Mouse (Mus musculus) stomach, embryonic 14.5 days (tissue): ENCODE results near the gene Adgra1. TPM values are rescaled to one million over a fixed set of nuclear protein-coding genes. Genes with fewer than 3 reads are reported as not detected.
A peak's percentile ranks its signal among the peaks of the same experiment; 100 is the strongest.

Experiments
- ATAC-seq: fragments of 200-750 bp; cut with Nextera tagmentation; 2 replicates; pipeline ENCODE4 v1.8.0; 2017; ENCODE audit warnings: low read depth, moderate TSS enrichment; ENCODE audit not compliant: insufficient number of reproducible peaks, insufficient read depth, low FRiP score
- H3K27ac ChIP-seq: fragments of 300-500 bp; sonication (generic); 2 replicates; pipeline ENCODE4 v1.5.1; 2014; ENCODE audit warnings: mild to moderate bottlenecking, low read length, moderate library complexity, mixed read lengths
- H3K27me3 ChIP-seq: fragments of 300-500 bp; sonication (generic); 2 replicates; pipeline ENCODE4 v1.6.1; 2014; ENCODE audit warnings: low read length, control low read depth, mixed read lengths; ENCODE audit not compliant: control insufficient read depth, insufficient read depth
- H3K36me3 ChIP-seq: fragments of 300-500 bp; sonication (generic); 2 replicates; pipeline ENCODE4 v1.6.1; 2014; ENCODE audit warnings: mild to moderate bottlenecking, control low read depth, low read length, moderate library complexity, mixed read lengths; ENCODE audit not compliant: control insufficient read depth, insufficient read depth
- H3K4me1 ChIP-seq: fragments of 300-500 bp; sonication (generic); 2 replicates; pipeline ENCODE4 v1.6.1; 2014; ENCODE audit warnings: low read length, control low read depth, mixed read lengths; ENCODE audit not compliant: control insufficient read depth, insufficient read depth
- H3K4me2 ChIP-seq: fragments of 300-500 bp; sonication (generic); replicated peaks from 2 replicates; pipeline ENCODE4 v1.6.1; 2014; ENCODE audit warnings: low read depth, low read length, control low read depth
- H3K4me3 ChIP-seq: fragments of 300-500 bp; sonication (generic); 2 replicates; pipeline ENCODE4 v1.5.1; 2014; ENCODE audit warnings: low read depth, low read length, control low read depth
- H3K9ac ChIP-seq: fragments of 300-500 bp; sonication (generic); replicated peaks from 2 replicates; pipeline ENCODE4 v1.6.1; 2014; ENCODE audit warnings: low read depth, mild to moderate bottlenecking, control low read depth, low read length, moderate library complexity, mixed read lengths
- H3K9me3 ChIP-seq: fragments of 300-500 bp; sonication (generic); 2 replicates; pipeline ENCODE4 v1.6.1; 2016; ENCODE audit warnings: low read depth, low read length, control low read depth; ENCODE audit not compliant: control insufficient read depth
- WGBS: fragments of 180-500 bp; shearing (Covaris S2); extraction: QIAGEN DNeasy Blood & Tissue Kit; methylation state at CpG from one replicate; pipeline ENCODE4 v1.1.7; 2014; 5-methylcytosine and 5-hydroxymethylcytosine counted together
- polyA plus RNA-seq: library from polyadenylated mRNA; unstranded; fragments of >200 nt; fragmentation: Nextera tagmentation; extraction: Ambion mirVana; gene quantifications from 2 replicates; pipeline ENCODE4 v1.2.1, GENCODE M21; 2014

Adgra1 gene
- polyA plus RNA-seq, 1 experiment from 2014 or later: 1.00 TPM

DNA sequence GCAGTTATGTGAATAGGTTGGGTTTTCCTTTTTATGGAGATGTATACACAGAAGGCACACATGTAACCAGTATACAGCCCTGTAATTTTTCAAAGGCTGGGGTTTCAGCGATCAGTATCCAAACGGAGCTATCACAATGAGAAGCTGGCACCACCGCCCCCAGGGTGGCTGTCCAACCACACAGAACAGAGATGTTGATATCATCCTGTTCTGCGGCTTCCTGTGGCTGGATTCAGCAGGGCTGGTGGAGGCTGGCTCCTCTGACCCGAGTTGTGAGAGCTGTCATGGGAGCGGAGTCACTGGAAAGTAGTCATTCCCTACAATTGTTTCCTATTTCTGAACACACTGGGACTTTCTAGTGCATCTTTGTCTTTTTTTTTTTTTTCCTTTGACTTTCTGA is 71.3 kb downstream of the Adgra1 start:
- no peak overlapping the region for H3K4me2 ChIP-seq
- H3K9ac ChIP-seq: no peak overlapping the region
- H3K4me3 ChIP-seq: no peak overlapping the region
- H3K9me3 ChIP-seq: no peaks in the 10 kb centered on the region
- WGBS: 36% methylated on average over 6 of the region's 6 CpGs
- no peak for ATAC-seq
- H3K27me3 ChIP-seq: no peaks in the 10 kb centered on the region
- no peak overlapping the region for H3K27ac ChIP-seq
- no peaks in the 10 kb centered on the region for H3K36me3 ChIP-seq
- peaks cover 7% of the 10 kb centered on the region; the same call in 1 of the 2 replicates for H3K4me1 ChIP-seq

DNA sequence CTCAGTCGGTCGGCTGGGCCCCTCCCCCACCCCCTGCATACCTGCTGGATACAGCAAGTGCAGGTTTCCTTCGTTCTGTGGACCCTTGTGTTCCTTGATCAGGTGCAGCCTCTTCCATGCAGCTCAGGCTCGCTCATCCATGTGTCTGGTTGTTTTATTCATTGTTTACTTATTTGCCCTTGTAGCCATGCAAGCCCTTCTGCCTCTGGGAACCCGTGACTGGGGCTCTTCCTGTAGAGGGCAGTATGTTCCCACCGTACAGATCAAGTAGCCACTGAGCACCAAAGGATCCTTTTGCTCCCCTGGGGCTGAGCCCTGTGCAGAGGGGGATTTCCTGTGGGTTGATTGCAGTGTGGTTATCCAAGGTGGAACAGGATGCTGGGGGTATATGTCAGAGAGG is 71.7 kb downstream of the Adgra1 start:
- H3K4me2 ChIP-seq: no peak overlapping the region
- H3K9ac ChIP-seq: no peak overlapping the region
- peaks cover 9% of the 10 kb centered on the region; the same call in 1 of the 2 replicates for H3K4me1 ChIP-seq
- ATAC-seq: no peak
- H3K27me3 ChIP-seq: no peaks in the 10 kb centered on the region
- H3K27ac ChIP-seq: no peak overlapping the region
- no peaks in the 10 kb centered on the region for H3K36me3 ChIP-seq
- H3K9me3 ChIP-seq: no peaks in the 10 kb centered on the region
- WGBS: 6% methylated on average over 6 of the region's 6 CpGs
- H3K4me3 ChIP-seq: no peak overlapping the region

DNA sequence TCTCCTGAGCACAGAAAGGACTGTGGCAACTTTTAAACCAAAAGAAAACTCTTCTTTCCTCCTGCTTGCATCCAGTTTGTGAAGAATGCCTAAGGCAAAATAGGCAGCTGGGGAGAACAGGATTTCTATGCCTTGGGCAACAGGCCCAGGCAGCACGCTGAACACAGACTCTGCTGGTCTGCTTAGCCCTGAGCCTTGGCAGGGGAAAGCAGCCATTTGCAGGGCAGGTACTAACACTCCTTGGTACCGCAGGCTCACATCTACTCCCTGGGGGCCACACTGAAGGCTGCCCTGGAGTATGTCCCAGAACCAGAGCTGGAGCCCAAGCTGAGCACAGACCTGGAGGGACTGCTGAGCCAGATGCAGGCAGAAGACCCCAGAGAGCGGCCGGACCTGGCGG is 74.2 kb downstream of the Adgra1 start:
- WGBS: 60% methylated on average over 5 of the region's 5 CpGs
- H3K27ac ChIP-seq: no peak overlapping the region
- H3K9ac ChIP-seq: no peak overlapping the region
- no peaks in the 10 kb centered on the region for H3K9me3 ChIP-seq
- H3K4me3 ChIP-seq: no peak overlapping the region
- ATAC-seq: no peak
- no peak overlapping the region for H3K4me2 ChIP-seq
- peaks cover 9% of the 10 kb centered on the region; the same call in 1 of the 2 replicates for H3K4me1 ChIP-seq
- no peaks in the 10 kb centered on the region for H3K36me3 ChIP-seq
- H3K27me3 ChIP-seq: no peaks in the 10 kb centered on the region

DNA sequence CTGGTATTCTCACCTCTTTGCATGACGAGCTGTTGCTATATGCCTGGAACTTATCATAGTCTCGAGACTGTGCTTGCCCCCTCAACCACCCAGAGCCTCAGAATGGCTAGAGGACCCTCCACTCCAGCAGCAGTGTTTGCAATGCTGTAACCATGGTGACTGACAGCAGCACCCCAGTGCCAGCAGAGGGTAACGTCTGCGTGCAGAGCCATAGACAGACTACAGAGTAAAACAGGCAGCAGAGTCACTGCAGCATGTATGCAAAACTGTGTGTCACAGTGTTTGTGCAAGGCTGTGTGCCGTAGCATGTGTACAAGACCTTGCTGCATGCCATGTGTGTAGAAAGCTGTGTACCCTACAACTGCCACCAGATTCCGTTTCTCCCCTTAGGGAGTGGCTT is 75.5 kb downstream of the Adgra1 start:
- WGBS: 50% methylated on average over 6 of the region's 6 CpGs
- Histone ChIP-seq H3K4me1 (peaks cover 11% of the 10 kb centered on the region; the same call in 1 of the 2 replicates), H3K4me3 (no peak overlapping the region), H3K36me3 (no peaks in the 10 kb centered on the region), H3K27ac (no peak overlapping the region), H3K9ac (no peak overlapping the region), H3K4me2 (no peak overlapping the region), H3K9me3 (no peaks in the 10 kb centered on the region), H3K27me3 (no peaks in the 10 kb centered on the region)
- ATAC-seq: no peak

DNA sequence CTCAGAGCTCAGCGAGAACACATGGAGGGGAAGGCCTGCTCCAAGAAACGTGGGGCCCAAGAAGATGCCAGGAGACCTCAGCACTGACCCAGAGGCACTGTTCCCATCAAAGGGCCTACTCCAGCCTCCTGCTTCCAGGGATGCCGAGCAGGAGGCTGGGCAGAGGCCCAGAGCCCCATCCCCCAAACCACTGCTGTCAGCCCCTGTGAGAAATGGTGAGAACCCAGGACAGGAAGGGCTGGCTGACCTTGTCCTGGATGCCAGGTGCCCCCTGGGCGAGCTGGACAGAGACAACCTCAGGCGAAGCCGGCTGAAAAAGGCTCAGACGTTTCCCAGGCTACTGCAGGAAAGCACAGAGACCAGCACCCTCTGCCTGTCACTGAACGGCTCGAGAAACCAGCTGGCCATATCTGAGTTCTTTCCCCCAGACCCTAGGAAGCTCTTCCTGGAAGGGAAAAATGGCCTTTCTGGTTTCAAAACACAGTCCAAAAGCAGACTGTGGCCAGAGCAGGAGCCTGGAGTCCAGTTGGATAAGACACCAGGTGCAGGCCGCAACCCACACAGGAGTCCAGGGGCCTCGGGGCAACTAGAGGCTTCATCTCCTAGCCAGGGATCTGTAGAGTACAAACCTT is 76.3 kb downstream of the Adgra1 start:
- H3K27ac ChIP-seq: no peak overlapping the region
- no peak overlapping the region for H3K4me2 ChIP-seq
- H3K4me1 ChIP-seq: peaks cover 14% of the 10 kb centered on the region; the same call in 1 of the 2 replicates
- no peak for ATAC-seq
- H3K27me3 ChIP-seq: no peaks in the 10 kb centered on the region
- H3K36me3 ChIP-seq: no peaks in the 10 kb centered on the region
- 48% methylated on average over 11 of the region's 11 CpGs for WGBS
- no peak overlapping the region for H3K4me3 ChIP-seq
- H3K9me3 ChIP-seq: no peaks in the 10 kb centered on the region
- no peak overlapping the region for H3K9ac ChIP-seq

DNA sequence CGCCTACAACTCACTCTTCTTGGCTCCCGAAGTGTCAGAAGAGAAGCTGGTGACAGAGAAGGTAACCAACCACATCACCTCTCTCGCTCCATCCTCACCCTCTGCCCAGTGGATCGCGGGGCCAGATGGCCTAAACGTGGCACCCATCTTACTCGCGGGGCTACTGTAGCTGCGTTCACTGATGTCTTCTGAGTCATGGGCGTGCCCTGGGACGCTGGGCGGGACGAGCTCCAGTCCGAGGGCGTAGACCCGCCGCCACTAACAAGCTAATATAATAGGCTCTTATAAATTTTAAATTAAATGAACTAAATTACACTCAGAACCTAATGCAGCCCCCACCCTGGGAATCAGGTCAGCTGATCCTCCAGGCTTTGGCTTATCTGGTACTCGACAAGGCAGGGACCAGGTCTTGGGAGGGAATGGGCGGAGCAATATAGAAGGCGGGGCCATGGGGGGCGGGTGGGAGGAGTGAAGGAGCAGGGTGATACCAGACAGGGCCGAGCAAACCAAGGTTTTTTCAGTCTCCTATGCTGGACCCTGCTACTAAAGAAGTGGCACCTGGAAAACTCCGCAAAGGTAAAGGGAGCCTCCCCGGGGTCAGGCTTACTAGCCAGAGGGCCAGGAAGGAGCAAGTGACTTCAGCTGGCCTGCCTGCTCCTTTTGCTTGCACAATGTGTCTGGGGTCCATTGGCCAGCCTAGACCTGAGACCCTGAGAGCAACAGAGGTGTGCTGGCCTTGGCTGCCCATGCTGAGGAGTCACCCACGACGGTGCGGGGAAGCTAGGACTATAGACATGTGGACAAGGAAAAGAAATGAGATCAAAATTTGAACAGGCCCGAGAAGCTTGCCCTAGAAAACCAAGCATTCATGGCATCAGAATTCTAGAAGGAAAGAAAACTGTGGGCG is 80.4 kb downstream of the Adgra1 start:
- H3K27me3 ChIP-seq: no peaks in the 10 kb centered on the region
- H3K4me2 ChIP-seq: peak overlapping the region; percentile 44
- no peaks in the 10 kb centered on the region for H3K9me3 ChIP-seq
- ATAC-seq: peak; percentile 66
- peaks cover 16% of the 10 kb centered on the region; the same call in 1 of the 2 replicates for H3K4me1 ChIP-seq
- H3K27ac ChIP-seq: no peak overlapping the region
- no peak overlapping the region for H3K9ac ChIP-seq
- WGBS: 13% methylated on average over 29 of the region's 29 CpGs
- H3K36me3 ChIP-seq: no peaks in the 10 kb centered on the region
- H3K4me3 ChIP-seq: peak overlapping the region; percentile 31

DNA sequence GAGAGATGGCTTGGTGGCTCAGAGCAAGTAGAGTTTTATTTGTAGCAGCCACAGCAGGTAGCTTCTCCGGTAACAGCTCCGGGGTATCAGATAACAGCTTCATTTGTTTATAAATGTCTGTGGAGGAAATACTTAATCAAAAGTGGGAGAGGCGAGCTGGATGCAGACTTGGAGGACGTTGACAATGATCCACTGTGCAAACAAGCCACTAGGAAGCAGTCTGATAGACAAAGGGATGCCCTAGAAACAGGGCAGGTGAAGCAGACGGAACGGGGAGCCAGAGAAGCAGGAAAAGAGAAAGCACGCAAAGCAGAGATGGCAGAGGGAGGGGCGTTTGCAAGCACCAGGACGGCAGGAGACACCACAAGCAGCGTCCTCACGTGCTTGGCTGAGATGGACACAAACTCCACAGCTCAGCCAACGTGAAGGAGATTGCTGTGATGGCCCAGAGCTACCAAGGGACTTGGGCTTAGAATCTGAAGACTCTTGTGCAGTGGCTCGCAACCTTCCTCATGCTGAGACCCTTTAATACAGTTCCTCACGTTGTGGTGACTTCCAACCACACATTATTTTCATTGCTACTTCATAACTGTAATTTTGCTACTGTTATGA is 81.8 kb downstream of the Adgra1 start:
- Histone ChIP-seq H3K9me3 (no peaks in the 10 kb centered on the region), H3K27ac (no peak overlapping the region), H3K9ac (no peak overlapping the region), H3K4me1 (peaks cover 9% of the 10 kb centered on the region; the same call in 1 of the 2 replicates), H3K4me3 (no peak overlapping the region), H3K27me3 (no peaks in the 10 kb centered on the region), H3K4me2 (peak overlapping the region; percentile 20; the same call in 1 of the 2 replicates), H3K36me3 (no peaks in the 10 kb centered on the region)
- no peak for ATAC-seq
- 8% methylated on average over 14 of the region's 14 CpGs for WGBS

DNA sequence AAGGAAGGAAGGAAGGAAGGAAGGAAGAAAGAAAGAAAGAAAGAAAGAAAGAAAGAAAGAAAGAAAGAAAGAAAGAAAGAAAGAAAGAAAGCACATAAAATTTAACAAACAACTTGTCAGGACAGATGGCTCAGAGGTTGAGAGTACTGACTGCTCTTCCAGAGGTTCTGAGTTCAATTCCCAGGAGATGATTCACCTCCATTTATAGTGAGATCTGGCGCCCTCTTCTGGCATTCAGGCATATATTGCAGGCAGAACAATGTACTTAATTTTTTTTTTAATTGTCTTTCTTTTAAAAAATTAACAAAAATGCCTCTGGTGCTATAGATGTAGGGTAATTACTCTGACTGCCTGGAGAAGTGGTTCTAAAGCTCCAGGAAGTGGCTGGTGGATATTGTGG is 82.4 kb downstream of the Adgra1 start:
- no peaks in the 10 kb centered on the region for H3K27me3 ChIP-seq
- no peaks in the 10 kb centered on the region for H3K36me3 ChIP-seq
- peaks cover 9% of the 10 kb centered on the region; the same call in 1 of the 2 replicates for H3K4me1 ChIP-seq
- 0% methylated on average over 1 of the region's 1 CpGs for WGBS
- no peak overlapping the region for H3K4me2 ChIP-seq
- no peak overlapping the region for H3K27ac ChIP-seq
- H3K9ac ChIP-seq: no peak overlapping the region
- ATAC-seq: no peak
- no peak overlapping the region for H3K4me3 ChIP-seq
- H3K9me3 ChIP-seq: no peaks in the 10 kb centered on the region
